ENCODE assay signal across 13 mouse cellular contexts in genomic region chr5:104161390-104161789, GRCm38 (mm10). TPM values are rescaled to one million over a fixed set of nuclear protein-coding genes. Genes with fewer than 3 reads are reported as not detected.
DNase-seq lines count a peak whose midpoint lies in the region; ATAC-seq lines count a peak whose summit lies in the region.
"Had no signal": no experiment of that assay in that cellular context is flagged by ENCODE, and none has a peak within 500 bp of the region (broad histone marks: within the 10 kb centered on the region; RNA-seq: fewer than 3 reads in every experiment).

No protein-coding gene starts in this region.

- H3K36me3 ChIP-seq in kidney, embryonic 14.5 days (ENCODE audit: control insufficient read depth, insufficient read depth, low read length) = no peaks in the 10 kb centered on the region
- H3K36me3 ChIP-seq: hindbrain, embryonic 15.5 days; limb, embryonic 15.5 days had no signal

- intact Hi-C loops in gastrocnemius, postnatal 14 days (cut with DNase I; ENCODE audit: low total_unique reads) = no loop called here

- no peaks in the 10 kb centered on the region for H3K9me3 ChIP-seq in kidney, embryonic 14.5 days (ENCODE audit: control insufficient read depth, low read length)
- H3K9me3 ChIP-seq: hindbrain, embryonic 15.5 days; limb, embryonic 15.5 days had no signal

- 58% methylated on average over 1 of the region's 1 CpGs for WGBS in kidney, embryonic 14.5 days

- H3K4me3 ChIP-seq in kidney, embryonic 14.5 days (ENCODE audit: low read length) = no peak overlapping the region
- H3K4me3 ChIP-seq: hindbrain, embryonic 15.5 days; limb, embryonic 15.5 days had no signal

- peak; percentile 57; the same call in 1 of the 2 replicates for ATAC-seq in kidney, embryonic 14.5 days (ENCODE audit: low FRiP score, low TSS enrichment)

- H3K4me2 ChIP-seq in kidney, embryonic 14.5 days (replicated peaks; ENCODE audit: low read depth, low read length) = no peak overlapping the region
- H3K4me2 ChIP-seq: hindbrain, embryonic 15.5 days; limb, embryonic 15.5 days had no signal

- no peaks in the 10 kb centered on the region for H3K4me1 ChIP-seq in kidney, embryonic 14.5 days (ENCODE audit: control insufficient read depth, insufficient read depth, low read length)
- H3K4me1 ChIP-seq: hindbrain, embryonic 15.5 days; limb, embryonic 15.5 days had no signal

- H3K9ac ChIP-seq in kidney, embryonic 14.5 days (ENCODE audit: low read depth, low read length) = no peak overlapping the region
- H3K9ac ChIP-seq: hindbrain, embryonic 15.5 days; limb, embryonic 15.5 days had no signal

- H3K27ac ChIP-seq in kidney, embryonic 14.5 days (ENCODE audit: low read depth, low read length) = no peak overlapping the region
- H3K27ac ChIP-seq: hindbrain, embryonic 15.5 days; limb, embryonic 15.5 days had no signal

- no peaks in the 10 kb centered on the region for H3K27me3 ChIP-seq in kidney, embryonic 14.5 days (ENCODE audit: control insufficient read depth, insufficient read depth, low read length)
- H3K27me3 ChIP-seq: hindbrain, embryonic 15.5 days; limb, embryonic 15.5 days had no signal

- peak; percentile 14 for DNase-seq in gastrocnemius, postnatal 25 days
- no peak for DNase-seq in gastrocnemius, postnatal 14 days
- DNase-seq in heart, adult 8-10 months (ENCODE audit: low spot score) = peak; percentile 77
- peak; percentile 74 for DNase-seq in lung, postnatal 10 days
- no peak for DNase-seq in frontal cortex, postnatal 36 days (ENCODE audit: low spot score in 2 of 2)
- DNase-seq in embryo, embryonic 9.5 days (ENCODE audit: extremely low spot score) = no peak
- DNase-seq in cerebellum, adult 9-10 months = no peak
- DNase-seq: gastrocnemius, postnatal 36 days; thymus, adult 2 months had no signal

RNA-seq across cellular contexts. Expression of gene Dspp, which starts 9.1 kb away (rescaled TPM):
- total RNA-seq in gastrocnemius, postnatal 25 days (2021) = not detected
- not detected for total RNA-seq in gastrocnemius, postnatal 14 days (2021)
- total RNA-seq in heart, adult 8-10 months (2022) = not detected
- polyA plus RNA-seq in kidney, embryonic 14.5 days (2014; fragmentation: Nextera tagmentation; extraction: Ambion mirVana) = not detected in 2 replicates
- total RNA-seq: gastrocnemius, postnatal 36 days had no signal
- polyA plus RNA-seq: hindbrain, embryonic 15.5 days; limb, embryonic 15.5 days; neural tube, embryonic 11.5 days; thymus, adult 2 months had no signal

RNA-seq across cellular contexts. Expression of gene Dmp1, which starts 41.0 kb away (rescaled TPM):
- total RNA-seq in gastrocnemius, postnatal 25 days (2021) = 1 to 10 TPM; 2.0 to 2.2 TPM
- 1 to 10 TPM; 2.7 to 4.2 TPM for total RNA-seq in gastrocnemius, postnatal 14 days (2021)
- total RNA-seq in heart, adult 8-10 months (2022) = not detected
- polyA plus RNA-seq in kidney, embryonic 14.5 days (2014; fragmentation: Nextera tagmentation; extraction: Ambion mirVana) = not detected in 2 replicates
- polyA plus RNA-seq: thymus, adult 2 months had no signal

RNA-seq across cellular contexts. Expression of gene Sparcl1, which starts 47.9 kb away (rescaled TPM):
- total RNA-seq in gastrocnemius, postnatal 25 days (2021) = 100 to 1,000 TPM; 106 to 110 TPM
- 100 to 1,000 TPM; 243 to 252 TPM for total RNA-seq in gastrocnemius, postnatal 14 days (2021)
- total RNA-seq in heart, adult 8-10 months (2022) = 100 to 1,000 TPM; 165 to 223 (median 203) TPM
- 33.5 and 36.1 TPM in 2 replicates for polyA plus RNA-seq in kidney, embryonic 14.5 days (2014; fragmentation: Nextera tagmentation; extraction: Ambion mirVana)

Comparison
In these comparisons a context has a peak if more than half of its experiments do, and no peak if none do; other contexts are left out.
1. DNase-seq: peak in gastrocnemius, postnatal 25 days (single experiment), heart, adult 8-10 months (single experiment) and lung, postnatal 10 days (single experiment); none in gastrocnemius, postnatal 14 days (single experiment), frontal cortex, postnatal 36 days (0 of 2), embryo, embryonic 9.5 days (single experiment) and cerebellum, adult 9-10 months (single experiment).